Mouse (Mus musculus): ENCODE measurements around the gene Pdss2. TPM values are rescaled to one million over a fixed set of nuclear protein-coding genes. Genes with fewer than 3 reads are reported as not detected.

The Pdss2 gene
- polyA plus RNA-seq (2014; fragmentation: Illumina TruSeq; extraction: RNeasy Lipid Tissue Mini Kit (QIAGEN cat#74804); ENCODE audit: low read depth, low replicate concordance) = 33.6 TPM

DNA sequence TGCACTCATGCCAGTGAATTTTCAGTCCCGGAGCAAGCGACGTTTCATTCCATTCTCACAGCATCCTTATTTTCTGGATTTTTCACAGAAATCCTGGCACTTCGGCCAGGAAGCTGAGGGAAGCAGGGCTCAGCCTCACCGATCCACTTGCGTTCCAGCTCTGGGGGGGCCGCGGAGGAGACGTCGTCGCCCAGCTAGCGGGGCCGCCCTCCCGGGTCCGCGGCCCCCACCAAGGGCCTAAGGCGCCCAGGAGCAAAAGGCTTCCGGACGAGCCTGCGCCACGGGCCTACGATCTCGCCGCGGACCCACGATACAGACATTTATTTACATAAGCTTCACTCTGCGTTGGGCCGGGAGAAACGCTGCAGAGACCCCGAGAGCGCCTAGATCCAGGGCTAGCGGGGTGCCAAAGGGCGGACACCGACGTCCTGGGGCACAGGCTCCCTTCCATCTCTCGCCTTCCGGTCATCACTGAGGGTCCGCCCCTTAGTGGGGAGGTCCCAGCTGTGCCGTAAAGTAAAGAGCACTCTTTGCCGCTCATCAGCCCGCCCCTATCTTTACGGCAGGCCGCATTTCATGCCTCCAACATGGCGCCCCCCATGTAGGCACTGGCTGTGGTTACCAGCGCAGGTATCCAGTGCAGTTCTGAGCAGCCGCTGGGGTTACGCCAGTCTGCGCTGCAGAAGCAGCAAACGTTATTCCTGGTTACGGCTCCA, at the start of gene Pdss2:
Gene Pdss2 (plus strand): TSS at position 577 of the 716 bp plus-strand sequence.

DNA sequence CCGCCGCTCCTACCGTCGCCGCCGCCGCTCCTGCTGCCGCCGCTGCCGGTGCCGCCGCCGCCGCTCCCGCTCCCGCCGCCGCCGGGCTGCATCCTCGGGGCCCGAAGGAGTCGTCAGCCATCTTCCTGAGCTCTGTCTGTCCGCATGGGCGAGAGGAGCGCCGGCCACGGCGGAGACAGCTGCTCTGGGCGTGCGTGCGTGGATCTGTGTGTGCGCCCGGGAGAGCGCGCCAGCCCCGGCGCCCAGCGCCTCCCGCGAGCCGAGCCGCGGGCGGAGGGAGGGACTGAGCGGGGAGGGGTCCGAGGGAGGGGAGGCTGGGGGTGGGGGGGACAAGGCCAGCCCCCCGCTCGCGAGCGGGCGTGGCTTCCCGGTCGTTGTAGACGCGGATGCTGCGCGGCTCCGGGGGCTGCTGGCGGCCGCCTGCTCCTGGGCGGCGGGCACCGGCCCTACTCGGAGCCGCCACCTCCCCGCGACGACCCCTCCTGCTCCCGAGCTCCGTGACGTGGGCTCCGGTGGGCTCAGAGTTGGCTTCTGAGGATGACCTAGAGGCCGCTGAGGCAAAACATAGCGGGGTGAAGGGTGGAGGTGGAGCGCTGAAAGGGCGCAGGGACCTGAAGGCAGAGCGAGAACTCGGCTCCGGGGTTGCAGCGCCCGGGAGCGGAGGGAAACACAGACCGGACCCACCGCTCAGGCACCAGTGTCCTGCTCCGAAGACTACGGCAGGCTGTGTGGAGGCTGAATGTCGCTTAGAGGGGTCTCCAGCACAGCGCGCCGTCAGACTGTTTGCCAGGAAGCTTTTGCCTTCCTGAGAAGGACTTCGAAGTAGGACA, 46.7 kb upstream of the Pdss2 start, which contains the start of the genes Sobp and 9030612E09Rik:
Gene Sobp (minus strand): TSS at position 205 of the 830 bp plus-strand sequence.
Gene 9030612E09Rik (plus strand): TSS at position 379 of the 830 bp plus-strand sequence.

DNA sequence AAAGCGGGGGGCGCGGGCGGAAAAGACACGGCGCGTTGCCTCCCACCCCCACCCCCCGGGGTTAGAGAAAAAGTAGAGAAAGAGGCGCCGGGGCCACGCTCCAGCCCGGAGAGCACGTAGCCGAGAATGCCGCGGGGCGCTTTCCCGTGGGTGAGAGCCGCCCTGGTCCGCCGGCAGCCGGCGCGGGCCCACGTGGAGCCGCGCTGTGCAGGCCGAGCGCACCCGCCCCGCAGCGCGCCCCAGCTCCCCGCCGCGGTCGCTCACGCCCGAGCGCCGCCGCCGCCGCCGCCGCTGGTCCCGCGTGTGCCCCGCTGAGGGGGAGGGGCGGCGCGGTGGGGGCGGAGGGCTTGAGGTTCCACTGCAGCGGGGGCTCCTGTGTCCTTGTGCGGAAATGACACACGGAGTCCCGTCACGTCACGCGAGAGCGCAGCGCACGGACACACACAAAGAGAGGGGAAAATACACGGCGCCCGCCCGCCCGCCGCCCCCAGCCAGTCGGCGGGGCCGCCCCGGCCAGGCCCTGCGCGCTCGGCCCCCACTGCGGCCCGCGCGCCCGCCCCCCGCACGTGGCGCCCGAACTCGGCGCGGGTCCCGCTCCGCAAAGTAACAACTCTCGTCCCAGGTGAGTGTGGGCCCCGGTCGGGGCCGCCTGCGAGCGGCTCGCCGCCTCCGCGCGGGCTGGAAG, 257.6 kb downstream of the Pdss2 start, which contains the start of gene Bend3:
Gene Bend3 (plus strand): TSS at position 81 of the 685 bp plus-strand sequence.

Other genes with a start within 250 kb of the Pdss2 start
- 5.2 TPM for gene Sobp, start 47.0 kb upstream of the Pdss2 start, polyA plus RNA-seq (2014; fragmentation: Illumina TruSeq; extraction: RNeasy Lipid Tissue Mini Kit (QIAGEN cat#74804); ENCODE audit: low read depth, low replicate concordance)
- gene 9030612E09Rik, start 46.8 kb upstream of the Pdss2 start, polyA plus RNA-seq (2014; fragmentation: Illumina TruSeq; extraction: RNeasy Lipid Tissue Mini Kit (QIAGEN cat#74804); ENCODE audit: low read depth, low replicate concordance) = 0.29 TPM